Mouse (Mus musculus) heart, embryonic 15.5 days (tissue): ENCODE measurements around the gene Gpc2. TPM values are rescaled to one million over a fixed set of nuclear protein-coding genes. Genes with fewer than 3 reads are reported as not detected.

Source experiments
- ATAC-seq: fragments of 200-750 bp; cut with Nextera tagmentation; replicated peaks from 2 replicates; pipeline ENCODE4 v1.8.0; 2017; ENCODE audit warnings: low read depth, moderate TSS enrichment; ENCODE audit not compliant: insufficient number of reproducible peaks, insufficient read depth, low FRiP score
- H3K27ac ChIP-seq: fragments of 300-500 bp; sonication (generic); 2 replicates; pipeline ENCODE4 v1.5.1; 2015; ENCODE audit warnings: mild to moderate bottlenecking, inconsistent platforms
- H3K27me3 ChIP-seq: fragments of 300-500 bp; sonication (generic); 2 replicates; pipeline ENCODE4 v1.6.1; 2015; ENCODE audit warnings: inconsistent platforms
- H3K36me3 ChIP-seq: fragments of 300-500 bp; sonication (generic); 2 replicates; pipeline ENCODE4 v1.6.1; 2015; ENCODE audit warnings: mild to moderate bottlenecking, inconsistent platforms
- H3K4me1 ChIP-seq: fragments of 300-500 bp; sonication (generic); replicated peaks from 2 replicates; pipeline ENCODE4 v1.6.1; 2015; ENCODE audit warnings: inconsistent platforms
- H3K4me2 ChIP-seq: fragments of 300-500 bp; sonication (generic); 2 replicates; pipeline ENCODE4 v1.6.1; 2015; ENCODE audit warnings: inconsistent platforms, mild to moderate bottlenecking, moderate library complexity
- H3K4me3 ChIP-seq: fragments of 300-500 bp; sonication (generic); 2 replicates; pipeline ENCODE4 v1.5.1; 2015; ENCODE audit warnings: mild to moderate bottlenecking, inconsistent platforms
- H3K9ac ChIP-seq: fragments of 300-500 bp; sonication (generic); 2 replicates; pipeline ENCODE4 v1.6.1; 2015; ENCODE audit warnings: mild to moderate bottlenecking, inconsistent platforms
- H3K9me3 ChIP-seq: fragments of 300-500 bp; sonication (generic); replicated peaks from 2 replicates; pipeline ENCODE4 v1.6.1; 2016; ENCODE audit warnings: inconsistent platforms
- WGBS: fragments of 180-500 bp; shearing (Covaris S2); methylation state at CpG from one replicate; pipeline ENCODE4 v1.1.7; 2015; ENCODE audit warnings: mixed read lengths; 5-methylcytosine and 5-hydroxymethylcytosine counted together
- polyA plus RNA-seq: library from polyadenylated mRNA; unstranded; fragments of >200 nt; fragmentation: Nextera tagmentation; extraction: Ambion mirVana; gene quantifications from 2 replicates; pipeline ENCODE4 v1.2.1, GENCODE M21; 2015

Gene Gpc2
- polyA plus RNA-seq, 1 experiment from 2014 or later: 6.3 TPM

GRCm38 (mm10) chr5:138262001-138262400 is 17.8 kb downstream of the Gpc2 start:
- Histone ChIP-seq H3K4me1 (peaks cover 49% of the 10 kb centered on the region), H3K36me3 (peaks cover 29% of the 10 kb centered on the region), H3K27me3 (no peaks in the 10 kb centered on the region), H3K9ac (no peak overlapping the region), H3K27ac (no peak overlapping the region), H3K4me3 (no peak overlapping the region), H3K9me3 (no peaks in the 10 kb centered on the region), H3K4me2 (peak overlapping the region; percentile 93)
- 69% methylated on average over 4 of the region's 4 CpGs for WGBS
- ATAC-seq: no peak

GRCm38 (mm10) chr5:138260834-138261233 is 19.0 kb downstream of the Gpc2 start:
- H3K27ac ChIP-seq: no peak overlapping the region
- 54% methylated on average over 11 of the region's 11 CpGs for WGBS
- H3K4me1 ChIP-seq: peaks cover 54% of the 10 kb centered on the region
- no peak overlapping the region for H3K4me2 ChIP-seq
- ATAC-seq: no peak
- no peaks in the 10 kb centered on the region for H3K9me3 ChIP-seq
- H3K9ac ChIP-seq: no peak overlapping the region
- peaks cover 29% of the 10 kb centered on the region for H3K36me3 ChIP-seq
- no peaks in the 10 kb centered on the region for H3K27me3 ChIP-seq
- no peak overlapping the region for H3K4me3 ChIP-seq

GRCm38 (mm10) chr5:138260051-138260450 is 19.8 kb downstream of the Gpc2 start:
- no peak overlapping the region for H3K27ac ChIP-seq
- H3K27me3 ChIP-seq: no peaks in the 10 kb centered on the region
- no peak overlapping the region for H3K4me3 ChIP-seq
- H3K36me3 ChIP-seq: peaks cover 26% of the 10 kb centered on the region
- H3K4me1 ChIP-seq: peaks cover 55% of the 10 kb centered on the region
- no peak overlapping the region for H3K9ac ChIP-seq
- H3K9me3 ChIP-seq: no peaks in the 10 kb centered on the region
- no peak overlapping the region for H3K4me2 ChIP-seq
- WGBS: 40% methylated on average over 10 of the region's 10 CpGs
- no peak for ATAC-seq

- Histone ChIP-seq H3K27ac (no peak overlapping the region), H3K4me1 (peaks cover 53% of the 10 kb centered on the region)
- ATAC-seq: no peak
These were observed 20.8 kb downstream of the Gpc2 start for GRCm38 (mm10) chr5:138258993-138259392.

GRCm38 (mm10) chr5:138258542-138258941 is 21.3 kb downstream of the Gpc2 start:
- no peak overlapping the region for H3K9ac ChIP-seq
- no peak overlapping the region for H3K27ac ChIP-seq
- H3K4me1 ChIP-seq: peaks cover 53% of the 10 kb centered on the region
- ATAC-seq: no peak
- peaks cover 26% of the 10 kb centered on the region for H3K36me3 ChIP-seq
- WGBS: 57% methylated on average over 6 of the region's 6 CpGs
- H3K4me3 ChIP-seq: no peak overlapping the region
- H3K9me3 ChIP-seq: no peaks in the 10 kb centered on the region
- no peaks in the 10 kb centered on the region for H3K27me3 ChIP-seq
- no peak overlapping the region for H3K4me2 ChIP-seq

More at GRCm38 (mm10) chr5:138258993-138259392, 20.8 kb downstream of the Gpc2 start:
- H3K9me3 ChIP-seq: no peaks in the 10 kb centered on the region
- 44% methylated on average over 7 of the region's 7 CpGs for WGBS
- H3K9ac ChIP-seq: no peak overlapping the region
- H3K36me3 ChIP-seq: peaks cover 26% of the 10 kb centered on the region
- no peak overlapping the region for H3K4me3 ChIP-seq
- H3K4me2 ChIP-seq: no peak overlapping the region
- H3K27me3 ChIP-seq: no peaks in the 10 kb centered on the region

- Histone ChIP-seq H3K27me3 (no peaks in the 10 kb centered on the region), H3K9ac (no peak overlapping the region), H3K4me3 (no peak overlapping the region), H3K36me3 (peaks cover 26% of the 10 kb centered on the region), H3K4me1 (peaks cover 51% of the 10 kb centered on the region), H3K27ac (no peak overlapping the region), H3K4me2 (no peak overlapping the region), H3K9me3 (no peaks in the 10 kb centered on the region)
- 83% methylated on average over 3 of the region's 3 CpGs for WGBS
- ATAC-seq: no peak
These were observed 21.7 kb downstream of the Gpc2 start for GRCm38 (mm10) chr5:138258078-138258477.

GRCm38 (mm10) chr5:138257585-138257978 is 22.2 kb downstream of the Gpc2 start:
- no peak overlapping the region for H3K27ac ChIP-seq
- H3K9me3 ChIP-seq: no peaks in the 10 kb centered on the region
- H3K36me3 ChIP-seq: peaks cover 26% of the 10 kb centered on the region
- ATAC-seq: no peak
- H3K4me3 ChIP-seq: no peak overlapping the region
- no peak overlapping the region for H3K4me2 ChIP-seq
- H3K27me3 ChIP-seq: no peaks in the 10 kb centered on the region
- 92% methylated on average over 4 of the region's 4 CpGs for WGBS
- H3K4me1 ChIP-seq: peaks cover 46% of the 10 kb centered on the region
- no peak overlapping the region for H3K9ac ChIP-seq

GRCm38 (mm10) chr5:138256966-138257584 is 22.7 kb downstream of the Gpc2 start:
- Histone ChIP-seq H3K9me3 (no peaks in the 10 kb centered on the region), H3K4me2 (no peak overlapping the region), H3K27ac (no peak overlapping the region), H3K4me3 (no peak overlapping the region), H3K36me3 (peaks cover 26% of the 10 kb centered on the region), H3K27me3 (no peaks in the 10 kb centered on the region), H3K4me1 (peaks cover 41% of the 10 kb centered on the region), H3K9ac (no peak overlapping the region)
- WGBS: 75% methylated on average over 10 of the region's 10 CpGs
- no peak for ATAC-seq

- Histone ChIP-seq H3K9me3 (no peaks in the 10 kb centered on the region), H3K27ac (peak overlapping the region; percentile 86), H3K9ac (peak overlapping the region; percentile 65), H3K36me3 (peaks cover 26% of the 10 kb centered on the region), H3K27me3 (no peaks in the 10 kb centered on the region), H3K4me1 (peaks cover 38% of the 10 kb centered on the region), H3K4me2 (peak overlapping the region; percentile 86), H3K4me3 (peak overlapping the region; percentile 77)
- peak; percentile 4; the same call in 1 of the 2 replicates for ATAC-seq
- 9% methylated on average over 7 of the region's 7 CpGs for WGBS
These were observed 23.7 kb downstream of the Gpc2 start for GRCm38 (mm10) chr5:138256094-138256467.

GRCm38 (mm10) chr5:138255353-138256093 is 24.3 kb downstream of the Gpc2 start, which contains the start of gene Lamtor4:
Gene Lamtor4, plus strand, starts transcription at chr5:138255482.
- peaks cover 21% of the 10 kb centered on the region for H3K36me3 ChIP-seq
- peaks cover 36% of the 10 kb centered on the region for H3K4me1 ChIP-seq
- H3K4me2 ChIP-seq: peak within 1 kb of the TSS; percentile 86
- peak within 1 kb of the TSS; percentile 77 for H3K4me3 ChIP-seq
- H3K27ac ChIP-seq: peak within 1 kb of the TSS; percentile 86
- WGBS: under 1% methylated on average over 38 of the region's 38 CpGs
- H3K9ac ChIP-seq: peak within 1 kb of the TSS; percentile 65
- no peaks in the 10 kb centered on the region for H3K9me3 ChIP-seq
- no peaks in the 10 kb centered on the region for H3K27me3 ChIP-seq
- ATAC-seq: peak; percentile 99

- peaks cover 14% of the 10 kb centered on the region for H3K4me1 ChIP-seq
- no peaks in the 10 kb centered on the region for H3K9me3 ChIP-seq
- H3K36me3 ChIP-seq: no peaks in the 10 kb centered on the region
- H3K4me3 ChIP-seq: no peak overlapping the region
- 85% methylated on average over 3 of the region's 3 CpGs for WGBS
- ATAC-seq: no peak
- H3K27ac ChIP-seq: no peak overlapping the region
- no peak overlapping the region for H3K4me2 ChIP-seq
- no peak overlapping the region for H3K9ac ChIP-seq
- H3K27me3 ChIP-seq: no peaks in the 10 kb centered on the region
These were observed 26.7 kb downstream of the Gpc2 start for GRCm38 (mm10) chr5:138253061-138253460.
